Mouse (Mus musculus): ENCODE measurements around the gene Pole3.

DNA sequence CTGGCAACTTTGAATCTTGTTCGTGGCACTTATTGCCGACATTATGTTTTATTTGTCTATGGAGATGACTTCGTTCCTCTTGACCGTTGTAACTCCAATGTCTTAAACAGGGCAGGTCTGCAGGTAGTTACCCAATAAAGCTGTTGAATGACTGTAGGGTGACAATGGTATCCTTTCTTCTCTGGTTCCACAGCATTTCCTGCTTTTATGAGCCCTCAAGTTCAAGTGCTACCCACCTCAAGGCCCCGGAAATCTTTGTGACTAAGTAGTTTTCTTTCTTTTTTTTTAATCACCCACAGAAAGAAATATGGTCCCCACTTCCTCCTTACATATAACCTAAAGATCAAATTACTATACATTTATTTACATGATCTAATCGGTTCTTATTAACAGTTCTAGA, 49.1 kb downstream of the Pole3 start:
- no peak for TF ChIP-seq CTCF (IDR thresholded peaks at IDR 0.05; ENCODE audit: low read depth, low read length)
- TF ChIP-seq POLR2A (IDR thresholded peaks at IDR 0.05; ENCODE audit: extremely low read depth, insufficient read depth, low read length), result no peak
